In genomic region chr6:120911213-120912007, GRCm38 (mm10) we compare ENCODE assay signal across 12 mouse cellular contexts. TPM values are rescaled to one million over a fixed set of nuclear protein-coding genes. Genes with fewer than 3 reads are reported as not detected.
A peak's percentile ranks its signal among the peaks of the same experiment; 100 is the strongest.
DNase-seq lines count a peak whose midpoint lies in the region; TF ChIP-seq lines count a peak whose summit lies in the region.
"Had no signal": no experiment of that assay in that cellular context is flagged by ENCODE, and none has a peak within 500 bp of the region (broad histone marks: within the 10 kb centered on the region; RNA-seq: fewer than 3 reads in every experiment).

No protein-coding gene starts in this region.

- TF ChIP-seq CTCF in thymus, adult 2 months (IDR thresholded peaks at IDR 0.05; ENCODE audit: borderline replicate concordance, control insufficient read depth, extremely low read depth, insufficient read depth, low read length, poor library complexity), result 0 out of 2 replicates have a peak, but pooled peaks have one; percentile 32

- 45% methylated on average over 13 of the region's 13 CpGs for WGBS in thymus, adult 2 months

- peaks cover 41% of the 10 kb centered on the region for H3K4me1 ChIP-seq in thymus, adult 2 months (replicated peaks; ENCODE audit: control insufficient read depth, insufficient read depth, low read length)

- no peaks in the 10 kb centered on the region for H3K36me3 ChIP-seq in thymus, adult 2 months (ENCODE audit: control insufficient read depth, insufficient read depth, low read length)
- H3K36me3 ChIP-seq: hindbrain, embryonic 12.5 days had no signal

- DNase-seq in adrenal gland, postnatal 10 days, result peak; percentile 59
- DNase-seq in adrenal gland, postnatal 4 days (ENCODE audit: low spot score in 2 of 2), result no peak
- DNase-seq in thymus, adult 2 months, result peak; percentile 37
- DNase-seq in thymus, postnatal 10 days (ENCODE audit: low spot score in 2 of 2), result no peak
- DNase-seq in lung, adult 18-20 months, result peak; percentile 44 to 56
- DNase-seq in thymus, postnatal 4 days, result peak; percentile 64
- DNase-seq in right cerebral cortex, postnatal 4 days, result no peak
- DNase-seq in urinary bladder, postnatal 14 days (ENCODE audit: low spot score), result no peak
- DNase-seq: cerebellum, adult 18-20 months; gastrocnemius, adult 2 months; midbrain, embryonic 14.5 days had no signal

- no peak overlapping the region for H3K4me3 ChIP-seq in thymus, adult 2 months (ENCODE audit: control insufficient read depth, insufficient read depth, low read length)
- H3K4me3 ChIP-seq: gastrocnemius, adult 2 months; hindbrain, embryonic 12.5 days had no signal

- peak overlapping the region; percentile 23; the same call in 1 of the 2 replicates for H3K27ac ChIP-seq in thymus, adult 2 months (ENCODE audit: control insufficient read depth, insufficient read depth, low read length)
- H3K27ac ChIP-seq: gastrocnemius, adult 2 months; hindbrain, embryonic 12.5 days had no signal

- no peak for TF ChIP-seq POLR2A in thymus, adult 2 months (IDR thresholded peaks at IDR 0.05; ENCODE audit: control insufficient read depth, extremely low read depth, insufficient read depth, low read length, poor library complexity)

- H3K27me3 ChIP-seq in thymus, adult 2 months (ENCODE audit: control insufficient read depth, insufficient read depth, low read length), result no peaks in the 10 kb centered on the region

RNA-seq across cellular contexts. Expression of gene Bid, which starts 5.2 kb away (rescaled TPM):
- 1 to 10 TPM; 6.4 to 7.0 TPM for total RNA-seq in adrenal gland, postnatal 10 days (2021)
- 10 to 100 TPM; 13.4 to 16.8 TPM for total RNA-seq in adrenal gland, postnatal 4 days (2021)
- polyA plus RNA-seq in thymus, adult 2 months (2012; rRNA removed), result 36.5 and 43.1 TPM in 2 replicates

Comparison
In these comparisons a context has a peak if more than half of its experiments do, and no peak if none do; other contexts are left out.
1. DNase-seq: peak in adrenal gland, postnatal 10 days (single experiment), thymus, adult 2 months (single experiment), lung, adult 18-20 months (2 of 2) and thymus, postnatal 4 days (single experiment); none in adrenal gland, postnatal 4 days (0 of 2), thymus, postnatal 10 days (0 of 2), right cerebral cortex, postnatal 4 days (single experiment) and urinary bladder, postnatal 14 days (single experiment).